Mouse (Mus musculus): ENCODE measurements around the gene Rims1.

Gene Rims1

DNA sequence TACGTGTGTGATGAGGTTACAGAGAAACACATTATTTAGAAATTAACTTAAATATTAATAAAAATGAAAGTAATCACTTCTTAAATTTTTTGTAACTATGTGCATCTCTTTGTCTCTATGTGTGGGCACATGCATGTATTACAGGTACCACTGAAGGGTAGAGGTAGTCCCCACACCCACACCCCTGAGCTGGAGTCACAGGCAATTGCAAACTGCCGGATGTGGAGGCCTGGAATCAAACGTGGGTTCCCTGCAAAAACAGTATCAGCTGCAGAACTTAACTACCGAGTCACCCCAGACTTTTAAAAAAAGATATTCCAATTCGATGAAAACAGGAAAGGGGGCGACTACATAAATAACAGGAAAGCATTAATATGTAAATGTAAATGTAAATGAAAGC lies 428.7 kb downstream of the Rims1 start:
- DNase-seq (ENCODE audit: low read depth, low spot score), result no peak

DNA sequence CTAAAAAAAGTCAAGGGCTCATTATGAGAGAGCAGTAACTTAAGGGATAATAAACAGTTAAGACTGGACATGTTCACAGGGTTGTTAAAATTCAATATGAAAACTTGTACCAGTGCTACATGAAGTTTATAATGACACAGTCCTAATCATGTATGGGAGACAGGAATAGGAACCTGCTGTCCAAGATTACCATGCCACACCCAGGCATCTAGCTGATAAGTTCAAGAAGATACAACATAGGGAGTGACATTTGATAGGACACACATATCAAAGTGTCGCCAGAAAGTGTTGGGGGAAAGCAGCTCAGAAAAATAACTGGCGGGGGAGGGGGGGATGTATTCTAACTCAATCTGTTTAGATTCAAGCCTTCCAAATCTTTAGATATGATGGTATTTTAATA lies 449.6 kb downstream of the Rims1 start:
- DNase-seq (ENCODE audit: low read depth, low spot score), result no peak

DNA sequence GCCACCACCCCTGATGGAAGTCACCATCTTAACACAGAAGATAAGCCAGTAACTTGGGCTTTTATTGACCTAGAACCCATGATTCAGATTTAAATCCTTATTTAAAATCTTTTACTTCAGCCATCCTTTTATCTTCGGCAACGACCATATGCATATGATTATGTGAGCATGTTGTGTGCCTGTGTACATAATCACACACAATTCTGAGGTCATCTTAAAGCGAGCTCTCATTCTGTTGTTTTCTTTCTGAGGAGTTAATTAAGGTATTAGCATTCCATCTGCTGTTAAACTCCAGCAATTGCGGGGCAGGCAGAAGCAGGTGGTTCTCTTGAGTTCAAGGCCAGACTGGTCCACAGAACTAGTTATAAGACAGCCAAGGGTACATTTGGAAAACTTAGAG lies 452.1 kb downstream of the Rims1 start:
- no peak for DNase-seq (ENCODE audit: low read depth, low spot score)

DNA sequence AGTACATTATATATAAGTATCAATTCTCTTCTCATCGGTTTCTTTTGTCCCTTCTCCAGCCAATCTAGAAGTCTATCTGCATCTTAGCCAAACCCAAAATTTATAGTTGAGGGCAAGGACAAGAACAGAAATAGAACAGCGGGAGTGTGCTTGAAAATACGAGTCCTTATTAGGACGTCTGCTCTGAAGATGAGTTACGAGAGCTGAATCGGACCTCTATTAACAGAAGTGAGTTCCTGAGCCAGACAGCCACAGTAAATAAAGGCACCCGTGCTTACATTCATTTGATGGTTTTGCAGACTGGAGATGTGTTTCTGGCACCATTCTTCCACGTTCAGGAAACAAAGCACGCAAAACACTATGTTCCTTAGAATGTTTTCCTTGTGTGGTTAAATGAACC lies 466.9 kb downstream of the Rims1 start:
- DNase-seq (ENCODE audit: low read depth, low spot score), result no peak

DNA sequence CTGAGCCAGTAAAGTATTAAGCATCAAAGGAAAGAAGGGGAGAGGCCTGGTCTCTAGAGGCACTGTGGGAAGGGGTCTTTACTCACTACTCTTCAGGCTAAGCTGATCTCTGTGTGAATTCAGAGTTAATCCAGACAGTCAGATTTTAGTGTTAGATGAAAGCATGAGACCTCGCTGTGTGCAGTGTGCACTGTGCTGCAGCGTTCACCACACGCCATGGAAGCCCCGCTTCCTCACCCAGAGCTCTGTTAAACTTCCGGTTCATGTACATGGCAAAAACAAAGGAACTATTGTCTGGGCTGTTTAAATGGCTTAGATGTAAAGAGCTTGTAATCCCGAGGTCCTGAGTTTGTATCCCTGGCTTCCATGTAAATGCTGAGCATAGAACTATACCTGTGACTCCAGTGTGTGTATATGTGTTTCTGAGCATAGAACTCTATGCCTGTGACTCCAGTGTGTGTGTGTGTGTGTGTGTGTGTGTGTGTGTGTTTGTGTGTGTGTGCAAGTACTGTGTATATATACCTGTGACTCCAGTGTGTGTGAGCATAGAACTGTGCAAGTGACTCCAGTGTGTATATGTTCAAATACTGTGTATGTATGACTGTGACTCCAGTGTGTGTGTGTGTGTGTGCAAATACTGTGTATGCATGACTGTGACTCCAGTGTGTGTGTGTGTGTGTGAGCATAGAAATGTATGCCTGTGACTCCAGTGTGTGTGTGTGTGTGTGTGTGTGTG lies 484.7 kb downstream of the Rims1 start:
- DNase-seq (ENCODE audit: low read depth, low spot score), result peak; percentile 12

DNA sequence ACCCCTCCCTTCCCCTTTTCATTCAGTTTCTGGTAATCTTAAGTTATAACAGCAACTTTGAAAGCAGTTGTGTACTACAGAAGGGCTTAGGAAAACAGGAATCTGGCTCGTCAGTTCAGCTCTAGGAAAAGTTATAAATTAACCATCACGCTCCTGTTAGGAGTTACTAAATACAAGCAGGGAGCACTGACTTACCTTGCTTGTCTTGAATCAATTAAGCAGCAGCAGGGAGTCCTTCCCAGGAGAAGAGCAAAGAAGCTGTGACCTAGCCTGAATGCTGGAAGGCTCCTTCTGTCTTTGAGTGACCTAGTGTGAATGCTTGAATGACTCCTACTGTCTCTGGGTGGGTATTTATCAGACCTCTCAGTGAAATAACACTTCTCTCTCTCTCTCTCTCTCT lies 490.3 kb downstream of the Rims1 start:
- no peak for DNase-seq (ENCODE audit: low read depth, low spot score)

DNA sequence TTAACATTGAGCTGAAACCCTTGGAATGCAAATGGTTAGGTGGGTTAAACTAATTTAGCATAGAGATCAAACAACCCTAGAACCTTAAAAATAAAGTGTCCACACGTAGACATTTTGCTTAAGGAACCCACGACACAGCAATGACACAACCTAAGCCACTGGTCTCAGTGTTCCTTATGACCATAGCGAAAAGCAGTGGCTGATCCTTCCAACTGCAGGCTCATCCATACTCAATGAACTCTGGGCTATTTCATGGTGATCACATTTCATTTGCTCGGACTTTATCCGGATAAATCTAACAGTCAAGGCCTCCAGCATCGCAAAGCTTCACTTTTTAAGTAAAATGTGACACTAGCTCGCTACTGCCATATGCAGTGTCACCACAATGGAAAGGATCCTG lies 494.3 kb downstream of the Rims1 start:
- no peak for DNase-seq (ENCODE audit: low read depth, low spot score)

DNA sequence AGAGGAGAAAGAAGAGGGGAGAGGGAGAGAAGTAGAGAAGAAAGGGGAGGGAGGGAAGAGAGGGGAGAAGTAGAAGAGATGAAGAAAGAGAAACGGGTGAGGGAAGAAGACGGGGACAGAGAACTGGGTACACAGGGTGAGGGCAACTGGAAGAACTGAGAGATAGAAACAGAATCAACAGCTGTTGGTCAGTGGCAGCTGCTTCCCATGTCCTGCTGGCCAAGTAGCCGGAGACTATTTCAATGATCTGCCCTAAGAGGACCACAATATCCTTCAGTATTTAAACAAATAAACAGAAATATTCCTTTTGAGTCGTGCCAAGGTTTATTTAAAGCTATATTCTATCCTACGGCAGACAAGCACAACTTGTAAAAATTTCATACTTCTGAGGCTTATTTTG lies 499.3 kb downstream of the Rims1 start:
- DNase-seq (ENCODE audit: low read depth, low spot score), result no peak

DNA sequence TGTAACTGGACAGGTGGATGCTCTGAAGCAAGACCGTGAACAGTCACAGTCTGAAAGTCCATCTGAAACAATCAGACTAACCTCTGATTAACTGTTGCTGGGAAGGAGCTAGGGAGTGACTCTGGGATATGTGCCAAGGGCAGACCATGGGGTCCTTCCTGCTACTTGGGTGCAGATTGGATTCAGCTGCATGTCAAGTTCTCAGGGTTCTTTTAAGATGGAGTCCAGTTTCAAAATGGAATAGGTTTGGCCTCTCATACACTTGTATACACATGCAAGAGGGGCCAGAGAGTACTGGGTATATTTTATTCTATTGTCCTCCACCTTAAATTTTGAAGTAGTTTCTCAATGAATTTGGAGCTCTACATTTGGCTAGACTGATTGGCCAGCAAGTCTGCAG lies 499.9 kb downstream of the Rims1 start:
- no peak for DNase-seq (ENCODE audit: low read depth, low spot score)

DNA sequence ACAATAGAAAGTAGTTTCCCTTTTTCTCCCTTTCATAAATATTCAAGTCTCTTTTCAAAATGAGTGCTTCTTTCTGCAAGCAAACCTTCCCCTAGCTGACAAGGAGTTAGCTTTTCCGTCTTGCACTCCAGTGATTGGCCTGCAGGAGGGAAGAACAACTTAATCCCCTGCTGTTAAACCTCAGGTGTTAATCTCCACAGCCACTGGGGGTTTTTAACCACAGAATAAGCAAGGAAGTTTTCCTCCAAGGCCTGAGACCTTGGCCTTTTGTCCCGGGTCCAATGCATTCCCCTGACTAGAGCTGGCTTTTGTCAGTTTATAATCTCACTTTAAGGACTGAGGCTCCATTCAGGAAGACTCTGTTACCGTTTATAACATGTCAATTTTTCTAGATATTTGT lies 511.8 kb downstream of the Rims1 start:
- no peak for DNase-seq (ENCODE audit: low read depth, low spot score)

DNA sequence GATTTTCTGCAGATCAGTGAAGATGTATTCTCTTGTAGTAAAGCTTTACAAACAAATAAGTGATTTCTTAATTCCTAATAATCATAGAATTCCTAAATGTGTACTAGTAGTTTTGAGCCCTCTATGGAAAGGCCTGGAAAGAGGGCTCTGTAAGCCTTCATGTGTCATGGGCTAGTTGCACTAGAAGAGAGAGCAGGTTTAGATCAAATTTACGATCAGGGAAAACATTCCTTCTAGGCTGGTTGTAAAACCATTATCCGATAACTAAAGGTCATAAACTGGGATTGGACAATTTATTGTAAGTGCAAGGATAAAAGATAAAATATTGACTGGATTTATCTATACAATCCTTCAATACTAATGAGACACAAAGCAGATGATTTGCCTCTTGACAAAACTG lies 512.5 kb downstream of the Rims1 start:
- DNase-seq (ENCODE audit: low read depth, low spot score), result peak; percentile 12

DNA sequence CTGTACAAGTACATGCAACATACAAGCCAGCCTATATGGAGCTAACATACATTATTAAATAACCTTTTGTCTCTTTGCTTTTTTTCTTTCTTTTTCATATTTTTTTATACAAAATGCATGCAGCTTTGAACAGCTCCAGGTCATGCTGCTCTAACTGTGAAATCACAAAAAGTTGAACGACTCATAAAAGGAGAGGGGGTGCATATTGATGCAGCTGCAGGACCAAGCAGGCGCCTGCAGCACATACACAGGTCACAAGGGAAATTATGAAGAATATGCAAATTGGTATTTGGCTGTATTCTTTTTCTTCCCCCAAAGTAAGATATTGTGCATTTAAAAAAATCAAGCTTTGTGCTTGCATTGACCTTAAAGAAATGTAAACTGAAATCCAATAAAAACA lies 519.0 kb downstream of the Rims1 start:
- no peak for DNase-seq (ENCODE audit: low read depth, low spot score)

DNA sequence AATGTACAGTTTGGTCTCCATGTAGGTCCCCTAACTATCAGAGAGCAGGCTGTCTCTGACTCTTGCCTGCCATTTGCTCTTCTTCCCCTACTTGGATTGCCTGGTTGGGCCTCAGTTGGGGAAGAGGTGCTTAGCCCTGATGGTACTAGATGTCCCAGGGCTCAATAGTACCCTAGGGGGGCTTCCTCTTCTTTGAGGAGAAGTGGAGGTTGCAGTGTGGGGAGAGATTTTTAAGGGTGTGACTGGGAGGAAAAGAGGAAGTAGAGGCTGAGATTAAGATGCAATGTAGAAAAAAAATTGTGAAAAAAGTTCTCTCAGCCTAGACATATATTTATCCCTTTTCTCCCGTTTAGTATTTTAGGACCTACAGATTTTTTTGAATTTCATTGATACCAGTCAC lies 525.8 kb downstream of the Rims1 start:
- DNase-seq (ENCODE audit: low read depth, low spot score), result no peak

DNA sequence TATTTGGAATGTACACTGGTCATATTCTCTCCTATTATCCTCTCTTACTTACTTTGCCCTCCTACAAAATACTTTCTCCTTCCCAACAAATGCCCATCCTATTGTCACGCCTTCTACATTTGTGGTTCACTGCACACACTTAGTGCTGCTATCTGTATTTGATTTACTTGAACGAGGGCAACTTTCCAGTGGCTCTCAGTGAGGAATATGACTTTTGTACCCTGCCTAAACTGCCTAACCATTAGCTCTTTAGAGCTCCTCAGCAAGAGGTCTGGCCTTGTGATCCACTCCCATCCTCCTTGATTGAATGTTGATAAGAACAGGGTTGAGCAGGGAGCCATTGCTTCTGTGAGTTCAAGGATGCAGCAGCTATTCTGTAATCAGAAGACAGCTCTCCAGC lies 531.7 kb downstream of the Rims1 start:
- DNase-seq (ENCODE audit: low read depth, low spot score), result no peak

DNA sequence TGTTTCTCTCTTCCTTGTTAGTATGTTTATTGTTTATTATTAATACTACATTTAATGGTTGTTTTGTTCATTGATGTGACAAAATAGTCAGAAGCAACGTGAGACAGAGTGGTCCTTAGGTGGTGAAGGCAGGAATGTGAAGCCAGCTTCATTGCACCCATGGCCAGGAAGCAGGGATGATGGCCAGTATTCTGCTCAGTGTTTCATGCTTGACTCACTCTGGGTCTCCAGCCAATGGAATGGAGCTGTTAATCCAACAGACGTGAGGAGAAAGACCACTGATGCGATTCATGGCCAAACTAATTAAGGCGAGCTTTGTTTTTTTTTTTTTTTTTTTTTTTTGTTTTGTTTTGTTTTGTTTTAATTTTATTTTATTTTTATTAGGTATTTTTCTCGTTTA lies 535.7 kb downstream of the Rims1 start:
- DNase-seq (ENCODE audit: low read depth, low spot score), result no peak

DNA sequence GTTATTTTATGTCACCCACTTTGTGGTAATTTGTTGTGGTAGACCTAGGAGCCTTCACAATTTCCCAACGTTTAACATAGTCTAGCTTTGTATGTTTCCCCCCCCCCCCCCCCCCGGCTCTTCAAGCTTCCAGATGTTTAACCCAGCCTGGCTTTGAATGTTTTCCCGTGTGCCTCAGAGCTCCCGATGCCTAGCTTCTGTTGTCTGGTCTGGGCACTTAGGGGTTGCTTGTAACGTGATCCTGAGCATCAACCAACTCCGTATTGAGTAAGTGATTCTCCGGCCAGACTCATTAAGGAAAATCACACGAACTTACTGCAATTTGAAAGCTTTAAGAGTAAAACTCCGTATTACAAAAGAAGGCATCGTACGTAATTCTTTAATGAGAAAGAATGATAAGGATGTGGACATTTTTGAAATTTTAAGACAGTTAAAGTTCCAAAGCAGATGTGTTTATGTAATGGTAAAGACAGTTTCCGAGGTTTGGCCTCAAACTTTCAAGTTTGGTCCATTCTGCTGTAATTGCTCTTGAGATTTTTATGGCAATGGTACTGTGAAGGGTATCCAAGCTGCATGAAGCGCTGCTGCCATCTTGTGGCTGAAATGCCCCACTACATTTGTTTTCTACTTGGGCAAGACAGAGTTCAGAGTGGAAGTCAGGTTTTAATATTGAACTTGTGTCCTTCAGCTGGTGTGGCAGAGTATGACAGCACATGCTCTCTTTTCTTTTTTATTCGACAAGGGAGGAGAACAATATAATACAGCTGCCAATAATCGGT lies 537.0 kb downstream of the Rims1 start:
- DNase-seq (ENCODE audit: low read depth, low spot score), result peak; percentile 86

DNA sequence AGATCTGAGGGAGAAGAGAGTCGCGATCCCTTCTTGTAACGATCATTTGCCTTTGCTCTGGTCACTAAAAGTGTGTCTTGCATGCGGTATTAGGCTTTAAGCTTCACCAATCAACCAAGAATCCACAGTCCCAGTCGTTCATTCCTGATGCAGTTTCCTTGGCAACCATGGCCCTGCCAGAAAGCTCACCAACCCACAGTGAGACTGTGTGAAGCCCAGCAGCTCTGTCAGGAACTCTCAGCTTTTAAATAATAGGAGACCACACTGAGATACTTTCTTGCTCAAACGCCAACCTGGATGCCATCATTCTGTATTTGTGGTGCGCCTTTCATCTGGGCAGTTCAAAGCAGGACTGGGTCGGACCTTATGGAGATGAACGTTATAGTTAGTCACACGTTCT lies 539.3 kb downstream of the Rims1 start:
- no peak for DNase-seq (ENCODE audit: low read depth, low spot score)

DNA sequence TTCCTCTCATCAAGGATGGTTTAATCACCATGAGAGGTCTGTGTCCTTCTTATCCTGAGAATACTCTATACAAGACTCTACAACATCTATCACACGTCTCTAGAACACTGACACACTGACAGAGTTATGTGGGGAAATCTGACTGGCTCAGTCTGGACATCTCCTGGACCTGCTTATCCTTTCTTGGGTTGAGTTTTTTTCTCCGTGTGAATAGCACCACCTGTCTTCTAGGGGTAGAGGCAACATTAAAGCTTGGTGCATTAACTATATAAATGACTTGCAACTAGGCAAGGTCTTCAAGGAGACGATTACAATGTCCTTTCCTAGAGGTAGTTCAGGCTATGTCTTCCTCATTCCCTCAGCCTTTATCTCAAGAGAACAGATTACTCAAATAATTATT lies 540.3 kb downstream of the Rims1 start:
- no peak for DNase-seq (ENCODE audit: low read depth, low spot score)

DNA sequence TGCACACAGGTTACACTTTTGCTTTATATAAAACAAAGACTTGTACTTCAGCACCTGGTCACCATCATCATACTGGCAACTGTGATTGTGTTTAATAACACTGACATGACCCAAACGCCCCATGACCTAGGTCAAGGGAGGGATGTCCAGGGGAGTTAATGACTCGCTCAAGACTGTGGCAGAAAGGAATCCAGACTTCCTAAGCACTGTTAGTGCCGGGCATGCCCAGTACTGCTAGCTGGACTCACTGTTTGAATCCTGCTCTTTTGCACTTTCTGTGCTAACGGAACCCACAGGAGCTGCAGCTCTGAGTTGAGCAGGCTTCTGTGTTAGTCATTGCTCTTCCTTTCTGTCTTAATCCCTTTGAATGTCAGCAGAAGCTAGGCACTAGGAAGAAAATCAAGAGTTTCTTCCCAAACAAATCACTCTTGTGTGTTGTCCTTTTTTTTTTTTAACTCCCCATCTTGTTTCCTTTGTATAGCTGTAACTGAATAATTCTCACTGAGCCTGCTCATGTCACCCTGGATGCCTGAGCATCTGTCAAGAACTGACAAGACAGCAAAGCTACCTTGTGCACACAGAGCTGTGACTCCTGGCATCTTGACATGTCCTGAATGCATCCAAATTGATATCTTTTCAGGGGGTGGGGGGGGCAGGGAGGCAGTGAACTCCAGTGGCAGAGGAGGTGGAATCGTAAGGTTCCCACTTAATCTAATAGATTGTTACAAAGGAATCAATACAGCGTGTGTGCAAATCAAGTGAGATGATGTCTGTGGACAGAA lies 543.4 kb downstream of the Rims1 start:
- peak; percentile 25 for DNase-seq (ENCODE audit: low read depth, low spot score)

DNA sequence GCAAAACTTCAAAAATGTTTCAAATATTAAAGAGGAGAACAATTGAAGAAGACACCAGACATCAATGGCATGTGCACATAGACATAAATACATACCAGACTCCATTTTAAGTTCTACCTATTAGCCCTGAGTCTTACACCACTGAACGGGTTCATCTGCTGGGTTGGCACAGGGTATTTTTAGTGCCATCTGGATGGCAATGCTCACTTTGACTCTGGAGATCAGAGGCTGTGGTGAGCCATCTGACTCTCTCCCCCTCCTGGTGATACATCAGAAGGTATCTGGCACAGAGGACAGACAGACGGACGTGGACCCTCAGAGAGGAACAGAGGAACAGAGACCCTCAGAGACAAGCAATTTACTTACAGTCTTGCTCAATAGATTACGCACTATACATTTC lies 544.1 kb downstream of the Rims1 start:
- DNase-seq (ENCODE audit: low read depth, low spot score), result no peak

DNA sequence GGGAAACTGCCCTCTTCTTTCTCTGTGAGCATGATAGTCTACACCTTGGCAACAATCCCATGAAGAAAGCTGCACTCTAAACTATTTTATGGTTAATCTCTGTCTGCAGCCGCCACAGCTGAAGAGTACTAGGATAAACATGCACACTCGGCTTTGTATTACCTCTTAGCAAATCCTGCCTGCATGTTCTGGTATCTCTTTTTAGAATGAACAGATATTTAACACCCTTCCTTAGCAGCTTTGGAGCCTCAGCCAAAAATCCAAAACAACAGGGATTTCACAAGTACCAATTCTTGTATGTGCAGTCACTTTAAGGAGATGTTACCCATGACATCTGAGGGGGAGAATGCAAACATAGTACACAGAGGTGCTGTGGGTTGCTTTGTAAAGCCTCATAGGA lies 545.5 kb downstream of the Rims1 start:
- DNase-seq (ENCODE audit: low read depth, low spot score), result no peak

DNA sequence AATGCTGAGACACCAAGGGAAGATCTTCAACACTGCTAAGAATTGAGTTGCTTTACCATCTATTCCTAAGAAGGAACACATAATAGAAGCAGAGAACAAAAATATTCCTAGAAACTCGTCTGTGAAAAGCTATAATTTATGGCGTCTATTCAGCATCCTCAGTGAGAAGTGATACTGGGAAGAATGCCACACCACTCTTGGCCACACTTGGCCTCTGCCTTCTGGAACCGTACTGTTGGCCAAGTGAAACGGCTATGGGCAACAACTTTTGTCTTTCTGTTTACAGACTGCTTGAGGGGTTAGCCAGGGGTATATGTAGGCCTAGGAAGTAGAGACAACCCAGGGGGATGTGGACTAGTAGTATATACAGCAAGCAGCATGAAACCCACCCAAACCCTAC lies 547.4 kb downstream of the Rims1 start:
- DNase-seq (ENCODE audit: low read depth, low spot score), result no peak

DNA sequence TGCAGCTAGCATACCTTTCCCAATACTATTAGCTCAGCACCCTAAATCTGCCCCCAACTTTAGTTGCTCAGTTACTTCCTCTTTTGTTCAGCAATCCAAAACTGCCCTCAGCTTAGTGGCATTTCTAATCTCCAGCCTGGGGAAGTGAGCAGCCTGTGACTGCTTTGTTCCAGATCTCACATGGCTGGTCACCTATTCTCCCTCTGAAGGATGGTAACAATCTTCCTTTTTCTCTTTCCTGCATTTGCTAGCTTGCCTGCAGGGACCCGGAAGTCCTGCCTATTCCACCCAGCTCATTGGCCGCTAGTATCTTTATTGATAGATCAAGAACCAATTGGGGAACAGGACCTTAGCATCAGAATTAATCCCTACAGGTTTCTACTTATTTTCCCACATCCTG lies 551.5 kb downstream of the Rims1 start:
- DNase-seq (ENCODE audit: low read depth, low spot score), result no peak
